Comparison of ENCODE assay signal across 30 mouse cellular contexts in genomic region chr12:86797771-86798170, GRCm38 (mm10).
A peak's percentile ranks its signal among the peaks of the same experiment; 100 is the strongest.
DNase-seq lines count a peak whose midpoint lies in the region; ATAC-seq lines count a peak whose summit lies in the region.
"Had no signal": no experiment of that assay in that cellular context is flagged by ENCODE, and none has a peak within 500 bp of the region (broad histone marks: within the 10 kb centered on the region; RNA-seq: fewer than 3 reads in every experiment).

No protein-coding gene starts in this region.

- no peak overlapping the region for H3K4me2 ChIP-seq in midbrain, embryonic 14.5 days (ENCODE audit: low read length)
- H3K4me2 ChIP-seq: embryonic facial prominence, embryonic 15.5 days; heart, embryonic 13.5 days; hindbrain, embryonic 15.5 days; midbrain, embryonic 13.5 days had no signal

- peak; percentile 36 for DNase-seq in cerebellum, adult 11-12 months
- no peak for DNase-seq in cerebellum, postnatal 36 days
- peak; percentile 91 for DNase-seq in heart, adult 11 months
- DNase-seq in heart, embryonic 10.5 days (ENCODE audit: low spot score) = no peak
- no peak for DNase-seq in midbrain, embryonic 10.5 days (ENCODE audit: low spot score)
- no peak for DNase-seq in midbrain, embryonic 14.5 days
- DNase-seq in yolk sac, embryonic 10.5 days (ENCODE audit: low spot score) = peak; percentile 42
- DNase-seq: cerebellum, postnatal 10 days; gastrocnemius, postnatal 25 days; heart, adult 2 months; heart, postnatal 10 days; kidney, adult 2 months; kidney, postnatal 36 days; layer of hippocampus, postnatal 36 days; liver; lung, adult 18-20 months; lung, postnatal 4 days; right cerebral cortex, adult 18-20 months; spleen, adult 18-20 months; thymus, adult 2 months; thymus, postnatal 4 days had no signal

- 67% methylated on average over 4 of the region's 4 CpGs for WGBS in heart, embryonic 10.5 days
- WGBS in midbrain, embryonic 10.5 days = 82% methylated on average over 4 of the region's 4 CpGs
- WGBS in midbrain, embryonic 14.5 days = 87% methylated on average over 4 of the region's 4 CpGs

- no peaks in the 10 kb centered on the region for H3K9me3 ChIP-seq in heart, embryonic 10.5 days
- H3K9me3 ChIP-seq in midbrain, embryonic 10.5 days (replicated peaks) = no peaks in the 10 kb centered on the region
- H3K9me3 ChIP-seq in midbrain, embryonic 14.5 days (ENCODE audit: control insufficient read depth, low read length) = no peaks in the 10 kb centered on the region
- H3K9me3 ChIP-seq: embryonic facial prominence, embryonic 10.5 days; embryonic facial prominence, embryonic 15.5 days; heart, embryonic 13.5 days; hindbrain, embryonic 15.5 days; megakaryocyte, embryonic 14.5 days; midbrain, embryonic 13.5 days had no signal

- no peaks in the 10 kb centered on the region for H3K27me3 ChIP-seq in heart, embryonic 10.5 days (ENCODE audit: insufficient read depth, poor library complexity, severe bottlenecking)
- peaks cover 4% of the 10 kb centered on the region for H3K27me3 ChIP-seq in midbrain, embryonic 10.5 days (ENCODE audit: low read depth, poor library complexity, severe bottlenecking)
- H3K27me3 ChIP-seq in midbrain, embryonic 14.5 days (ENCODE audit: control insufficient read depth, insufficient read depth, low read length) = no peaks in the 10 kb centered on the region
- H3K27me3 ChIP-seq: embryonic facial prominence, embryonic 15.5 days; heart, embryonic 13.5 days; hindbrain, embryonic 15.5 days; megakaryocyte, embryonic 14.5 days; midbrain, embryonic 13.5 days; Patski had no signal

- no peak overlapping the region for H3K9ac ChIP-seq in midbrain, embryonic 14.5 days (replicated peaks; ENCODE audit: low read length)
- H3K9ac ChIP-seq: embryonic facial prominence, embryonic 15.5 days; heart, embryonic 13.5 days; hindbrain, embryonic 15.5 days; midbrain, embryonic 13.5 days had no signal

- H3K4me1 ChIP-seq in heart, embryonic 10.5 days = peaks cover 65% of the 10 kb centered on the region
- H3K4me1 ChIP-seq in midbrain, embryonic 10.5 days = peaks cover 70% of the 10 kb centered on the region
- H3K4me1 ChIP-seq in midbrain, embryonic 14.5 days (ENCODE audit: control insufficient read depth, insufficient read depth, low read length) = peaks cover 41% of the 10 kb centered on the region

- no peak overlapping the region for H3K27ac ChIP-seq in heart, embryonic 10.5 days
- peak overlapping the region; percentile 10; the same call in 1 of the 2 replicates for H3K27ac ChIP-seq in midbrain, embryonic 10.5 days (replicated peaks)
- H3K27ac ChIP-seq in midbrain, embryonic 14.5 days (replicated peaks; ENCODE audit: low read depth, low read length) = no peak overlapping the region
- H3K27ac ChIP-seq: embryonic facial prominence, embryonic 10.5 days; embryonic facial prominence, embryonic 15.5 days; heart, adult 2 months; heart, embryonic 13.5 days; midbrain, embryonic 13.5 days had no signal

- no peak for ATAC-seq in midbrain, embryonic 14.5 days (ENCODE audit: low FRiP score, low TSS enrichment)
- ATAC-seq: forebrain, embryonic 14.5 days; lung, postnatal 0 days; midbrain, embryonic 13.5 days; Patski had no signal

- no peaks in the 10 kb centered on the region for H3K36me3 ChIP-seq in heart, embryonic 10.5 days
- H3K36me3 ChIP-seq in midbrain, embryonic 10.5 days = no peaks in the 10 kb centered on the region
- no peaks in the 10 kb centered on the region for H3K36me3 ChIP-seq in midbrain, embryonic 14.5 days (ENCODE audit: control insufficient read depth, insufficient read depth, low read length)
- H3K36me3 ChIP-seq: embryonic facial prominence, embryonic 10.5 days; embryonic facial prominence, embryonic 15.5 days; heart, embryonic 13.5 days; hindbrain, embryonic 15.5 days; midbrain, embryonic 13.5 days had no signal

- H3K4me3 ChIP-seq in heart, embryonic 10.5 days = no peak overlapping the region
- no peak overlapping the region for H3K4me3 ChIP-seq in midbrain, embryonic 10.5 days
- no peak overlapping the region for H3K4me3 ChIP-seq in midbrain, embryonic 14.5 days (replicated peaks; ENCODE audit: low read depth, low read length)
- H3K4me3 ChIP-seq: embryonic facial prominence, embryonic 10.5 days; embryonic facial prominence, embryonic 15.5 days; heart, adult 2 months; heart, embryonic 13.5 days; hindbrain, embryonic 15.5 days; megakaryocyte, embryonic 14.5 days; midbrain, embryonic 13.5 days had no signal

Comparison
In these comparisons a context has a peak if more than half of its experiments do, and no peak if none do; other contexts are left out.
1. DNase-seq: peak in cerebellum, adult 11-12 months (single experiment), heart, adult 11 months (single experiment) and yolk sac, embryonic 10.5 days (single experiment); none in cerebellum, postnatal 36 days (0 of 2), heart, embryonic 10.5 days (single experiment), midbrain, embryonic 10.5 days (single experiment) and midbrain, embryonic 14.5 days (single experiment).